Mouse (Mus musculus): ENCODE data around the gene Scaf1.
A peak's percentile ranks its signal among the peaks of the same experiment; 100 is the strongest.

DNA sequence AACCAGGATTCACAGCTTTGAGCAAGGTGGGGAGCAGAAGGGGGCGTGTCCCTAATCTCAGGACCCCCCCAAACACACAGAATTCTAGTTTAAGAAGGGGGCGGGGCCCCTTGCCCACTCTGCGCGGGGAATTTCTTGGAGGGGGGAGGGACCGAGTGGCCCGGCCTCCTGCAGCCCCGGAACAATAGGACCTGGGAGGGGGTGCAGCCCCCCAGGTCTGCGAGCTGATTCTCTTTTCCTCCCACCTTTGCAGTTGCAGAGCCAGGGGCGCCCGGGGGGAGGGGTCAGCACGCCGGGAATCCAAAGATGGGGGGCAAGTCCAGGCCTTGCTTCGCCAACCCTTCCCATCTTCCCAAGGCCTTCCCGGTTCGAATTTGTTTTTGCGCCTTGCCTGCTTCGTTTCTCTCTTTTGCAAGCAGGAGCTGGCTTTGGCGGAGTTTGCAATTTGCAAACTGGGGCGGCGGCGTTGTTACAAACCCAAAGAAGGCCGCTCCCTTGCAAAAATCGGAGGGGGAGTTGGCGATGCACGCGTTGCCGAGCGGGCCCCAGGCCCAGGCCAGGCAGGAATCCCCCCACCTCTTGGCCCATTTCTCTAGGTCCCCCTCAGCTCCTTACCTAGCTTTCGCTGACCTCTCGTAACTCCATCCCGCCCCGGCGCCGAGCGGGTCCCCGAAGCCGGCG is 36.2 kb upstream of the Scaf1 start:
- TF ChIP-seq GATA1 (IDR thresholded peaks at IDR 0.05; ENCODE audit: low read depth, low read length): no peak
- TF ChIP-seq POLR2A (IDR thresholded peaks at IDR 0.05; ENCODE audit: control insufficient read depth in 1 of 2, insufficient read depth in 1 of 2, low read depth in 1 of 2, low read length in 2 of 2, poor library complexity in 1 of 2): peak in 1 of 2 experiments; percentile 29; a peak in 1 of 4 replicates
- TF ChIP-seq GABPA (IDR thresholded peaks at IDR 0.05; ENCODE audit: low read depth, low read length): no peak
- TF ChIP-seq CTCF (IDR thresholded peaks at IDR 0.05 in 2 of 3, conservative IDR thresholded peaks at IDR 0.05 in 1 of 3; ENCODE audit: control insufficient read depth in 1 of 3, insufficient read depth in 1 of 3, low read depth in 2 of 3, low read length in 3 of 3, poor library complexity in 1 of 3, severe bottlenecking in 1 of 3): no peak
- TF ChIP-seq SMC3 (IDR thresholded peaks at IDR 0.05; ENCODE audit: low read depth, low read length): no peak
- TF ChIP-seq MYC (IDR thresholded peaks at IDR 0.05; ENCODE audit: low read depth, low read length): no peak
- no peak for TF ChIP-seq ETS1 (IDR thresholded peaks at IDR 0.05; ENCODE audit: low read depth, low read length)

Measured in MEL (cell line).